Mouse (Mus musculus) myocyte (in vitro differentiated cells): ENCODE measurements at regions not wholly inside any gene's neighbourhood (a gene's known extent, or its start where the extent isn't known, plus 50 kb on each side); places are given as distances from the start of the nearest gene placed in this dataset.

Source experiments
- H3K27me3 ChIP-seq: one replicate; pipeline ENCODE4 v1.6.1; 2011; ENCODE audit not compliant: control insufficient read depth, insufficient read depth, insufficient read length
- H3K36me3 ChIP-seq: one replicate; pipeline ENCODE4 v1.6.1; 2011; ENCODE audit not compliant: control insufficient read depth, insufficient read depth
- H3K4me2 ChIP-seq: one replicate; pipeline ENCODE4 v1.6.1; 2011; ENCODE audit warnings: low read depth, control low read depth
- H3K4me3 ChIP-seq: one replicate; pipeline ENCODE4 v1.5.1; 2011; ENCODE audit warnings: mild to moderate bottlenecking, control low read depth, moderate library complexity
- H3K79me2 ChIP-seq: one replicate; pipeline ENCODE4 v1.6.1; 2011; ENCODE audit not compliant: control insufficient read depth, insufficient read depth
- H3ac ChIP-seq: one replicate; pipeline ENCODE4 v1.6.1; 2011; ENCODE audit not compliant: control insufficient read depth, insufficient read length
- CEBPB ChIP-seq: IDR thresholded peaks from 2 replicates; pipeline ENCODE4 v1.6.1; 2011; ENCODE audit warnings: mild to moderate bottlenecking, moderate library complexity; ENCODE audit not compliant: poor library complexity, insufficient read depth, severe bottlenecking
- E2F4 ChIP-seq: IDR thresholded peaks from one replicate; pipeline ENCODE4 v1.6.1; 2011; ENCODE audit warnings: mild to moderate bottlenecking, control low read depth, moderate library complexity; ENCODE audit not compliant: insufficient read depth
- MAX ChIP-seq: IDR thresholded peaks from one replicate; pipeline ENCODE4 v1.6.1; 2011; ENCODE audit warnings: low read depth, mild to moderate bottlenecking, control low read depth
- MYOD1 ChIP-seq, 3 experiments: IDR thresholded peaks; one replicate each; pipeline ENCODE4 v1.6.1; 2011; ENCODE audit warnings: control low read depth in 2 of 3, low read depth in 2 of 3, mild to moderate bottlenecking in 2 of 3, moderate library complexity in 1 of 3; ENCODE audit not compliant: insufficient read length in 2 of 3, control insufficient read depth in 1 of 3
- MYOG ChIP-seq, 3 experiments: IDR thresholded peaks; one replicate each; pipeline ENCODE4 v1.6.1; 2011; ENCODE audit warnings: control low read depth in 2 of 3, low read depth in 2 of 3, mild to moderate bottlenecking in 2 of 3; ENCODE audit not compliant: insufficient read length in 2 of 3, control insufficient read depth in 1 of 3, insufficient read depth in 1 of 3
- POLR2A ChIP-seq: IDR thresholded peaks from one replicate; pipeline ENCODE4 v1.6.1; 2011; ENCODE audit warnings: low read depth, mild to moderate bottlenecking, control low read depth, moderate library complexity; ENCODE audit not compliant: insufficient read length
- POLR2AphosphoS2 ChIP-seq: IDR thresholded peaks from one replicate; pipeline ENCODE4 v1.6.1; 2011; ENCODE audit warnings: low read depth, control low read depth; ENCODE audit not compliant: insufficient read length
- REST ChIP-seq: IDR thresholded peaks from one replicate; pipeline ENCODE4 v1.6.1; 2011; ENCODE audit warnings: mild to moderate bottlenecking, control low read depth, moderate library complexity; ENCODE audit not compliant: insufficient read depth, insufficient read length
- SRF ChIP-seq: IDR thresholded peaks from one replicate; pipeline ENCODE4 v1.6.1; 2011; ENCODE audit warnings: low read depth; ENCODE audit not compliant: control insufficient read depth, insufficient read length
- TCF12 ChIP-seq: IDR thresholded peaks from one replicate; pipeline ENCODE4 v1.6.1; 2011; ENCODE audit warnings: mild to moderate bottlenecking, control low read depth; ENCODE audit not compliant: poor library complexity, insufficient read depth, severe bottlenecking
- TCF3 ChIP-seq: IDR thresholded peaks from one replicate; pipeline ENCODE4 v1.6.1; 2011; ENCODE audit warnings: low read depth, control low read depth; ENCODE audit not compliant: insufficient read length
- USF1 ChIP-seq: IDR thresholded peaks from one replicate; pipeline ENCODE4 v1.6.1; 2011; ENCODE audit warnings: low read depth, mild to moderate bottlenecking, control low read depth, moderate library complexity

GRCm38 (mm10) chr12:25262461-25262860 lies 165.5 kb upstream of the Id2 start:
- no peaks in the 10 kb centered on the region for H3K36me3 ChIP-seq

GRCm38 (mm10) chr12:25259123-25259522 lies 162.2 kb upstream of the Id2 start:
- Histone ChIP-seq H3K36me3 (no peaks in the 10 kb centered on the region), H3K79me2 (no peaks in the 10 kb centered on the region), H3K4me3 (no peak overlapping the region), H3ac (no peak overlapping the region), H3K27me3 (no peaks in the 10 kb centered on the region), H3K4me2 (no peak overlapping the region)
- TF ChIP-seq SRF (no peak), CEBPB (no peak)

More at GRCm38 (mm10) chr12:25262461-25262860, 165.5 kb upstream of the Id2 start:
- Histone ChIP-seq H3K4me3 (no peak overlapping the region), H3K79me2 (no peaks in the 10 kb centered on the region), H3ac (no peak overlapping the region), H3K4me2 (no peak overlapping the region), H3K27me3 (no peaks in the 10 kb centered on the region)
- TF ChIP-seq MYOD1 (IDR thresholded peaks at IDR 0.05; ENCODE audit: control insufficient read depth in 1 of 3, insufficient read length in 2 of 3, low read depth in 2 of 3) (no peak), REST (no peak), TCF12 (no peak), MYOG (IDR thresholded peaks at IDR 0.05; ENCODE audit: control insufficient read depth in 1 of 3, insufficient read depth in 1 of 3, insufficient read length in 2 of 3, low read depth in 2 of 3) (no peak), E2F4 (no peak), CEBPB (no peak), SRF (no peak), USF1 (no peak), TCF3 (no peak), MAX (no peak)

GRCm38 (mm10) chr12:25256268-25256667 lies 159.3 kb upstream of the Id2 start:
- Histone ChIP-seq H3K4me2 (no peak overlapping the region), H3K4me3 (no peak overlapping the region), H3K27me3 (no peaks in the 10 kb centered on the region), H3K36me3 (no peaks in the 10 kb centered on the region), H3ac (no peak overlapping the region), H3K79me2 (no peaks in the 10 kb centered on the region)
- TF ChIP-seq POLR2AphosphoS2 (no peak), MYOG (IDR thresholded peaks at IDR 0.05; ENCODE audit: control insufficient read depth in 1 of 3, insufficient read depth in 1 of 3, insufficient read length in 2 of 3, low read depth in 2 of 3) (no peak), MYOD1 (IDR thresholded peaks at IDR 0.05; ENCODE audit: control insufficient read depth in 1 of 3, insufficient read length in 2 of 3, low read depth in 2 of 3) (no peak), MAX (no peak), SRF (no peak), REST (no peak), TCF3 (no peak), CEBPB (no peak), USF1 (no peak), POLR2A (no peak)

GRCm38 (mm10) chr12:25254716-25255115 lies 157.8 kb upstream of the Id2 start:
- Histone ChIP-seq H3K4me2 (no peak overlapping the region), H3ac (no peak overlapping the region), H3K27me3 (no peaks in the 10 kb centered on the region), H3K4me3 (no peak overlapping the region), H3K36me3 (no peaks in the 10 kb centered on the region), H3K79me2 (no peaks in the 10 kb centered on the region)
- TF ChIP-seq SRF (no peak), MAX (no peak), MYOG (IDR thresholded peaks at IDR 0.05; ENCODE audit: control insufficient read depth in 1 of 3, insufficient read depth in 1 of 3, insufficient read length in 2 of 3, low read depth in 2 of 3) (no peak), E2F4 (no peak), TCF12 (no peak), CEBPB (no peak), POLR2AphosphoS2 (no peak), POLR2A (no peak), REST (no peak), USF1 (no peak), MYOD1 (IDR thresholded peaks at IDR 0.05; ENCODE audit: control insufficient read depth in 1 of 3, insufficient read length in 2 of 3, low read depth in 2 of 3) (no peak), TCF3 (no peak)

GRCm38 (mm10) chr12:25252776-25253510 lies 156.0 kb upstream of the Id2 start:
- Histone ChIP-seq H3ac (no peak overlapping the region), H3K79me2 (no peaks in the 10 kb centered on the region), H3K27me3 (no peaks in the 10 kb centered on the region), H3K4me2 (no peak overlapping the region), H3K4me3 (no peak overlapping the region), H3K36me3 (no peaks in the 10 kb centered on the region)
- no peak for TF ChIP-seq MYOD1 (IDR thresholded peaks at IDR 0.05; ENCODE audit: control insufficient read depth in 1 of 3, insufficient read length in 2 of 3, low read depth in 2 of 3)
- no peak for TF ChIP-seq MAX
- no peak for TF ChIP-seq POLR2AphosphoS2
- no peak for TF ChIP-seq MYOG (IDR thresholded peaks at IDR 0.05; ENCODE audit: control insufficient read depth in 1 of 3, insufficient read depth in 1 of 3, insufficient read length in 2 of 3, low read depth in 2 of 3)
- TF ChIP-seq E2F4, result no peak
- TF ChIP-seq TCF3, result no peak
- no peak for TF ChIP-seq REST
- TF ChIP-seq CEBPB, result no peak
- no peak for TF ChIP-seq USF1
- TF ChIP-seq POLR2A, result no peak
